Mouse (Mus musculus): ENCODE measurements around the gene Olfr1426. TPM values are rescaled to one million over a fixed set of nuclear protein-coding genes. Genes with fewer than 3 reads are reported as not detected.
"Not testable (repeated sequence)": the region's sequence is repeated elsewhere in the genome, so short reads cannot be mapped to it uniquely, and the experiment has no call there.

Gene Olfr1426
- polyA plus RNA-seq, 1 experiment from 2014 or later: not detected

DNA sequence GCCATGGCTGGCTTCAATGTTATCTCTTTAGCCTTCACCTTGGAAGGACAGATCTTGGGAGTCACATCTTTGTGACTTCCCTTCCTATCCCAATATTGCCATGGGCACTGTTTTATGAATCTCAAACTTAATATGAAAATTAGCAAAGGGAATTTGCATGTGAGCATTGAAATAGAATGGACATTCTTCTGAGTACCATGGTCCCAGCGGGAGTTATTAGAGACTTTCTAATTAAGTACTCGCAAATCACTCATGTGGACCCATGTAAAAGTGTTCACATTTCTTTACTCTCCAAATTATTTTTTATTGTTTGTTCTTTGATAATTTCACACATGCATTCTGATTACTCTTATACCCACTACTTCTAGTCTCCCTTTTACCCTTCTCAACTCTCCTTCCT, 11.4 kb upstream of the Olfr1426 start, which contains the start of gene Olfr1427:
TSS of gene Olfr1427 (minus strand) at position 101 of the 400 bp plus-strand sequence.
- no peak within 1 kb of the TSS for H3K4me3 ChIP-seq (ENCODE audit: low read depth, low read length)
- 96% methylated on average over 2 of the region's 2 CpGs for WGBS
- H3K36me3 ChIP-seq (ENCODE audit: control insufficient read depth, insufficient read depth): no peaks in the 10 kb centered on the region
- no peak within 1 kb of the TSS for H3K9ac ChIP-seq (ENCODE audit: low read depth, low read length)
- no peaks in the 10 kb centered on the region for H3K27me3 ChIP-seq (replicated peaks; ENCODE audit: control insufficient read depth, insufficient read depth, low read length)
- no peak within 1 kb of the TSS for H3K27ac ChIP-seq (ENCODE audit: low read depth, low read length)
- no peak for ATAC-seq
- no peak for TF ChIP-seq CTCF (IDR thresholded peaks at IDR 0.05; ENCODE audit: low read depth)
- no peaks in the 10 kb centered on the region for H3K4me1 ChIP-seq (replicated peaks; ENCODE audit: control insufficient read depth, insufficient read depth, low read length)
- no peak within 1 kb of the TSS for H3K4me2 ChIP-seq (replicated peaks; ENCODE audit: low read depth)
- no peaks in the 10 kb centered on the region for H3K9me3 ChIP-seq (ENCODE audit: control insufficient read depth)

DNA sequence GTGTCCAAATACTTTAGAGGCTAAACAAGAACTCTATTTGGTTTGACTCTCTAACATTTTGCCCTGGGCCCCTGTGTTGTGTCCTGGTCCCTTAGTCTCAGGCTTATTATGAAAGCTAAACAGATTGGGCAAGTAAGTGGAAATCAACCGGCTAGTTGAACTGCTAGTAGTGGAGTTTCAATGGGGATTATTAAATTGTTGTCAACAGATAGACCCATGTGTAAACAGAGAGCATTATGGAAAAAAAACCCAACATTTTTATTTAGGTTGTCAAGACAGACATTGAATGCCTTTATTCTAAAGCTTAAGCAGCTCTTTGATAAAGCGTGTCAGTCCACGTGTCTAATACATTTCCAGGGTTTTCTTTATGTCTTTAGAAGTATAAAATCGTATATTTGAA, 14.2 kb downstream of the Olfr1426 start, which contains the start of gene Olfr1425:
TSS of gene Olfr1425 (minus strand) at position 101 of the 400 bp plus-strand sequence.
- not testable (repeated sequence) for H3K27ac ChIP-seq (ENCODE audit: low read depth, low read length); H3K4me3 ChIP-seq (ENCODE audit: low read depth, low read length); H3K4me1 ChIP-seq (replicated peaks; ENCODE audit: control insufficient read depth, insufficient read depth, low read length); H3K27me3 ChIP-seq (replicated peaks; ENCODE audit: control insufficient read depth, insufficient read depth, low read length); ATAC-seq; H3K9ac ChIP-seq (ENCODE audit: low read depth, low read length); H3K4me2 ChIP-seq (replicated peaks; ENCODE audit: low read depth); H3K36me3 ChIP-seq (ENCODE audit: control insufficient read depth, insufficient read depth); H3K9me3 ChIP-seq (ENCODE audit: control insufficient read depth)
- WGBS: 81% methylated on average over 4 of the region's 4 CpGs

DNA sequence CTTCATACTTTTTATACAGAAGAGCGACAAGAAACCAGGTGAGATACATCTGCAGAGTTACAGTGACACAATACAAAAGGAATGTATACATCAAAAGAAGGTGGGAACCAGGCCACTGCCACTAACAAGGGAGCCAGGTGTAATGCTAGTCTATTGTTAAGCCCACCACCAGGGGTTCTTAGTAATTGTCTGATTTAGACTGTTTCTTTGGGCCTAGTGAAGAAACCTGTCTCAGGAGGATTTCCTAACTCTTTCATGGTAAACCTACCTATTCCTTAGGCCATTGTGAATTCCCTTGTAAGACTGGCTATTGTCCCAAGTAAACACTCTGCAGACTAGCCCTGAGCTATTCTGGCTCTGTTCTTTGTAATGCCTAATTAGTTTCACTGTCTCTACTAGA, 22.3 kb downstream of the Olfr1426 start:
- H3K36me3 ChIP-seq (ENCODE audit: control insufficient read depth, insufficient read depth); H3K9ac ChIP-seq (ENCODE audit: low read depth, low read length); H3K9me3 ChIP-seq (ENCODE audit: control insufficient read depth); H3K4me1 ChIP-seq (replicated peaks; ENCODE audit: control insufficient read depth, insufficient read depth, low read length); H3K27me3 ChIP-seq (replicated peaks; ENCODE audit: control insufficient read depth, insufficient read depth, low read length); H3K4me3 ChIP-seq (ENCODE audit: low read depth, low read length); ATAC-seq; H3K4me2 ChIP-seq (replicated peaks; ENCODE audit: low read depth); H3K27ac ChIP-seq (ENCODE audit: low read depth, low read length): not testable (repeated sequence)
- WGBS: 91% methylated on average over 1 of the region's 1 CpGs

DNA sequence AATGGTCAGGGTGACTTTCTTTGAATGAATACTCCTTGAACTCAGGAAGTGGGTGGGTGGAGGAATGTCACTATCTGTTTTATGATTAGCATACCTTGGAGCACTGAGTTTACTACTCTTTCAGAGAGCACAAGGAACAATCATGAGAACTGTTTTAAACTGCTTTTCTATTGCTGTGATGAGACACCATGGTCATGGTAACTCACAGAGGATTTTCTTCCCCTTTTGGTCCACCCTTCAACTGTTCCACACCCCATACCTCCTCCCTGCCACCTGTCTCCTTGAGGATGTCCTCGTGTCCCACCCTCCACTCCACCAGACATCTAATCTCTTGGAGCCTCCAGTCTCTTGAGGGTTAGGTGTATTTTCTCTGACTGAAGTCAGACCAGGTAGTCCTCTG, 24.0 kb downstream of the Olfr1426 start:
- H3K9ac ChIP-seq (ENCODE audit: low read depth, low read length); H3K27ac ChIP-seq (ENCODE audit: low read depth, low read length): not testable (repeated sequence)
- WGBS: 81% methylated on average over 1 of the region's 1 CpGs

DNA sequence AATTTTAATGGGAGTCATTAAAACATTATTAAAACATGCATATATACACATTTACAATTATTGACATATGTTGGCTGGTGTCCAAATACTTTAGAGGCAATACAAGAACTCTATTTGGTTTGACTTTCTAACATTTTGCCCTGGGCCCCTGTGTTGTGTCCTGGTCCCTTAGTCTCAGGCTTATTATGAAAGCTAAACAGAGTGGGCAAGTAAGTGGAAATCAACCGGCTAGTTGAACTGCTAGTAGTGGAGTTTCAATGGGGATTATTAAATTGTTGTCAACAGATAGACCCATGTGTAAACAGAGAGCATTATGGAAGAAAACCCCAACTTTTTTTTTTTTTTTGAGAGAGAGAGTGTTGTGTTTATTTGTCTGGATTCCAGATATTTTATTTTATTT, 29.2 kb downstream of the Olfr1426 start, which contains the start of gene Olfr1424:
TSS of gene Olfr1424 (minus strand) at position 101 of the 400 bp plus-strand sequence.
- not testable (repeated sequence) for H3K27me3 ChIP-seq (replicated peaks; ENCODE audit: control insufficient read depth, insufficient read depth, low read length); H3K36me3 ChIP-seq (ENCODE audit: control insufficient read depth, insufficient read depth); H3K9ac ChIP-seq (ENCODE audit: low read depth, low read length); H3K4me3 ChIP-seq (ENCODE audit: low read depth, low read length); H3K4me1 ChIP-seq (replicated peaks; ENCODE audit: control insufficient read depth, insufficient read depth, low read length); ATAC-seq; H3K27ac ChIP-seq (ENCODE audit: low read depth, low read length); H3K9me3 ChIP-seq (ENCODE audit: control insufficient read depth); H3K4me2 ChIP-seq (replicated peaks; ENCODE audit: low read depth)
- WGBS: 97% methylated on average over 1 of the region's 1 CpGs

More for the DNA sequence above, 24.0 kb downstream of the Olfr1426 start:
- not testable (repeated sequence) for H3K4me3 ChIP-seq (ENCODE audit: low read depth, low read length); H3K4me1 ChIP-seq (replicated peaks; ENCODE audit: control insufficient read depth, insufficient read depth, low read length); H3K36me3 ChIP-seq (ENCODE audit: control insufficient read depth, insufficient read depth); ATAC-seq; H3K4me2 ChIP-seq (replicated peaks; ENCODE audit: low read depth); H3K27me3 ChIP-seq (replicated peaks; ENCODE audit: control insufficient read depth, insufficient read depth, low read length); H3K9me3 ChIP-seq (ENCODE audit: control insufficient read depth)

DNA sequence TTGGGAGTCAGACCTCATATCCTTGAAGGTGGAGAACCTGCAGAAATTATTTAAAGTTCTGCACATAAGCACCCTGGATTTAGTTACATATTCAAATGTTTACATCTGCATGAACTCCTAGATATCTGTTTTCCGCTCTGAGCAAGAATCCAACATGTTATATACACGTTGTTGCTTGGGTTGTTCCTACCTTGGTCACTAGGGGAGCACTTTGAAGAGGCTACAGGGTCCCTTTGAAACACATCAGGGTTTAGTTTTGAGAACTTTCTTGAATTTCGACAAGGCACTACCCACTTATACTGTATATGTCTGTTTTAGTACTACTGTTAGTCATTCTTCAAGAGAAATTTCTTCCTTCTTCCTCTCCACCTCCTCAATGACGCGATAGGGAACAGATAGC, 48.6 kb downstream of the Olfr1426 start:
- Histone ChIP-seq H3K4me1 (replicated peaks; ENCODE audit: control insufficient read depth, insufficient read depth, low read length) (no peaks in the 10 kb centered on the region), H3K4me2 (replicated peaks; ENCODE audit: low read depth) (no peak overlapping the region), H3K9ac (ENCODE audit: low read depth, low read length) (no peak overlapping the region), H3K27ac (ENCODE audit: low read depth, low read length) (no peak overlapping the region), H3K9me3 (ENCODE audit: control insufficient read depth) (no peaks in the 10 kb centered on the region), H3K4me3 (ENCODE audit: low read depth, low read length) (no peak overlapping the region), H3K27me3 (replicated peaks; ENCODE audit: control insufficient read depth, insufficient read depth, low read length) (no peaks in the 10 kb centered on the region), H3K36me3 (ENCODE audit: control insufficient read depth, insufficient read depth) (no peaks in the 10 kb centered on the region)
- no peak for ATAC-seq
- TF ChIP-seq CTCF (IDR thresholded peaks at IDR 0.05; ENCODE audit: low read depth): no peak
- WGBS: 92% methylated on average over 5 of the region's 5 CpGs

DNA sequence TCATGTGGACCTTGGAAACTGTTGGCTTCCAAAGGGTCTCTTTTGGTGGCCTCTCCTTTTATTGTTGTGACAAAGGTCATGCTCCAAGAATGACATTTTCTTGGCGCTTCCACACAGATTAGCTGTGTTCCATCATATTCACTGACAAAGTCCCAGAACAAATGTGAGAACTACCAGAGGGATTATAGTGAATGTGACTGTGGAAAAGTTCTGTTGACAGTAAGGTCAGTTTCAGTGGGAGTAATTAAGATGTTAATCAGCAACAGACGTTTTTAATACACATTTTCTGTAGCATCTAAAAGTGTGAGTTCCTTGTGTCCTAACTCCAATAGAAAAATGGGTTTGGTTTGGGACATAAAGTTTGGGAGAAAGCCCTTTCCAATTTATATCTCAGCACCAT, 50.6 kb downstream of the Olfr1426 start, which contains the start of gene Olfr1423:
TSS of gene Olfr1423 (minus strand) at position 101 of the 400 bp plus-strand sequence.
- Histone ChIP-seq H3K27me3 (replicated peaks; ENCODE audit: control insufficient read depth, insufficient read depth, low read length) (no peaks in the 10 kb centered on the region), H3K36me3 (ENCODE audit: control insufficient read depth, insufficient read depth) (no peaks in the 10 kb centered on the region), H3K4me1 (replicated peaks; ENCODE audit: control insufficient read depth, insufficient read depth, low read length) (no peaks in the 10 kb centered on the region), H3K4me3 (ENCODE audit: low read depth, low read length) (no peak within 1 kb of the TSS), H3K27ac (ENCODE audit: low read depth, low read length) (no peak within 1 kb of the TSS), H3K9ac (ENCODE audit: low read depth, low read length) (no peak within 1 kb of the TSS), H3K4me2 (replicated peaks; ENCODE audit: low read depth) (no peak within 1 kb of the TSS), H3K9me3 (ENCODE audit: control insufficient read depth) (no peaks in the 10 kb centered on the region)
- no peak for TF ChIP-seq CTCF (IDR thresholded peaks at IDR 0.05; ENCODE audit: low read depth)
- 50% methylated on average over 2 of the region's 2 CpGs for WGBS
- ATAC-seq: no peak
